Mouse (Mus musculus): Measurements from ENCODE around the gene Blzf1.

DNA sequence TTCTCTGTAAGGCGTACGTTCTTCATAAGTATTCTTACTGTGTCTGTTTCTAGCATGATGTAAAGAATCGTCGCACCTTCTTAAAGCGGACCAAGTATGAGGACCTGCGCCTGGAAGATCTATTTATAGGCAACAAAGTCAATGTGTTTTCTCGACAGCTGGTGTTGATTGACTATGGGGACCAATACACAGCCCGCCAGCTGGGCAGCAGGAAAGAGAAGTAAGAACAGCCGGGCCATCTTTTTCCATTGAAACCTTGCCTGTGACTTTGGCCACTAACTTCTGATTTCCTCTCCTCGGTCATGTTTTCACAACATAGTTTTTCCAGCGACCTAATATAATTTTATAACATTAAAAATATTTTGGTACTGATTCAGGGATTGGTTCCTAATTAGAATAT lies 25.3 kb upstream of the Blzf1 start:
- TF ChIP-seq CTCF (IDR thresholded peaks at IDR 0.05; ENCODE audit: control insufficient read depth, insufficient read depth, insufficient replicate concordance, low read depth, low read length), result no peak
- TF ChIP-seq POLR2A (IDR thresholded peaks at IDR 0.05; ENCODE audit: control insufficient read depth, low read depth, low read length), result no peak

All from testis, adult 2 months (tissue).